Mouse (Mus musculus) heart, embryonic 12.5 days (tissue): ENCODE results near the gene Dclk1. TPM values are rescaled to one million over a fixed set of nuclear protein-coding genes. Genes with fewer than 3 reads are reported as not detected.

Source experiments
- ATAC-seq: fragments of 200-750 bp; cut with Nextera tagmentation; 2 replicates; pipeline ENCODE4 v1.8.0; 2017; ENCODE audit warnings: moderate TSS enrichment, moderate library complexity; ENCODE audit not compliant: insufficient number of reproducible peaks, low FRiP score
- H3K27ac ChIP-seq: fragments of 300-500 bp; sonication (generic); 2 replicates; pipeline ENCODE4 v1.5.1; 2016; ENCODE audit warnings: mild to moderate bottlenecking, moderate library complexity; ENCODE audit not compliant: poor library complexity, severe bottlenecking
- H3K27me3 ChIP-seq: fragments of 300-500 bp; sonication (generic); replicated peaks from 2 replicates; pipeline ENCODE4 v1.6.1; 2016; ENCODE audit warnings: mild to moderate bottlenecking, moderate library complexity
- H3K36me3 ChIP-seq: fragments of 300-500 bp; sonication (generic); 2 replicates; pipeline ENCODE4 v1.6.1; 2016; ENCODE audit warnings: mild to moderate bottlenecking, moderate library complexity
- H3K4me1 ChIP-seq: fragments of 300-500 bp; sonication (generic); replicated peaks from 2 replicates; pipeline ENCODE4 v1.6.1; 2016; ENCODE audit warnings: mild to moderate bottlenecking
- H3K4me2 ChIP-seq: fragments of 300-500 bp; sonication (generic); 2 replicates; pipeline ENCODE4 v1.6.1; 2016; ENCODE audit warnings: mild to moderate bottlenecking, moderate library complexity
- H3K4me3 ChIP-seq: fragments of 300-500 bp; sonication (generic); 2 replicates; pipeline ENCODE4 v1.5.1; 2016; ENCODE audit warnings: mild to moderate bottlenecking
- H3K9ac ChIP-seq: fragments of 300-500 bp; sonication (generic); 2 replicates; pipeline ENCODE4 v1.6.1; 2016; ENCODE audit warnings: mild to moderate bottlenecking, moderate library complexity
- H3K9me3 ChIP-seq: fragments of 300-500 bp; sonication (generic); replicated peaks from 2 replicates; pipeline ENCODE4 v1.6.1; 2016; ENCODE audit warnings: mild to moderate bottlenecking, moderate library complexity
- WGBS: fragments of 180-500 bp; shearing (Covaris S2); methylation state at CpG from one replicate; pipeline ENCODE4 v1.1.7; 2016; 5-methylcytosine and 5-hydroxymethylcytosine counted together
- polyA plus RNA-seq: library from polyadenylated mRNA; unstranded; fragments of >200 nt; fragmentation: Nextera tagmentation; extraction: Ambion mirVana; gene quantifications from 2 replicates; pipeline ENCODE4 v1.2.1, GENCODE M21; 2016

Gene Dclk1
- polyA plus RNA-seq, 1 experiment from 2014 or later, result 8.6 TPM

GRCm38 (mm10) chr3:55222502-55222901, 19.7 kb upstream of the Dclk1 start:
- H3K4me3 ChIP-seq, result no peak overlapping the region
- no peak overlapping the region for H3K27ac ChIP-seq
- ATAC-seq, result no peak
- no peak overlapping the region for H3K4me2 ChIP-seq
- H3K9me3 ChIP-seq, result peaks cover 9% of the 10 kb centered on the region
- H3K4me1 ChIP-seq, result peaks cover 5% of the 10 kb centered on the region
- H3K36me3 ChIP-seq, result no peaks in the 10 kb centered on the region
- peaks cover 5% of the 10 kb centered on the region; the same call in 1 of the 2 replicates for H3K27me3 ChIP-seq
- 84% methylated on average over 2 of the region's 2 CpGs for WGBS
- H3K9ac ChIP-seq, result no peak overlapping the region

DNA sequence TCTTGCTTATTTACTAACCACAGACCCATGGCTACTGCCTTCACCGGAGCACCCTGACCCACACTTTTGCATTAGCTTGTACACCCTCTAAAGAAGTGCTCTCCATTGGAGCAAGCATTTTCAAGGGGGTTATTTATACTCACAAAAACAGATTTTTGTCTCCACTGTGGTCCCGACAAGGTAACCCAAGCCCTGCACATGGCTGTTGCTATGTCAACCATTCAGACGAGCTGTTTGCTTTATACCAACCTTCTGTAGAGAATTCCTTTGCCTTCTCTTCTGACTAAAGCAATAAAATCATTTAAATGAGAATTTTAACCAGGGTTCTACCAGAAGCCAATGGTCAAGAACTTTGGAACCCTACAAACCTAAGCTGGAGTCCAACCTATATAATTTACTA, 18.3 kb upstream of the Dclk1 start:
- H3K4me1 ChIP-seq, result peaks cover 5% of the 10 kb centered on the region
- H3K4me2 ChIP-seq, result no peak overlapping the region
- no peak overlapping the region for H3K27ac ChIP-seq
- peaks cover 5% of the 10 kb centered on the region; the same call in 1 of the 2 replicates for H3K27me3 ChIP-seq
- H3K9ac ChIP-seq, result no peak overlapping the region
- ATAC-seq, result no peak
- H3K36me3 ChIP-seq, result no peaks in the 10 kb centered on the region
- WGBS, result 78% methylated on average over 3 of the region's 3 CpGs
- no peak overlapping the region for H3K4me3 ChIP-seq
- H3K9me3 ChIP-seq, result peaks cover 9% of the 10 kb centered on the region

- Histone ChIP-seq H3K4me3 (no peak overlapping the region), H3K9me3 (peaks cover 3% of the 10 kb centered on the region; the same call in 1 of the 2 replicates), H3K4me2 (no peak overlapping the region; the same call in 1 of the 2 replicates), H3K9ac (no peak overlapping the region), H3K27ac (no peak overlapping the region), H3K36me3 (no peaks in the 10 kb centered on the region), H3K4me1 (peaks cover 5% of the 10 kb centered on the region), H3K27me3 (peaks cover 5% of the 10 kb centered on the region; the same call in 1 of the 2 replicates)
- 39% methylated on average over 18 of the region's 18 CpGs for WGBS
- no peak for ATAC-seq
Measured at GRCm38 (mm10) chr3:55226501-55227213, 15.5 kb upstream of the Dclk1 start.

- no peak overlapping the region for H3K27ac ChIP-seq
- H3K27me3 ChIP-seq, result peaks cover 5% of the 10 kb centered on the region; the same call in 1 of the 2 replicates
- H3K4me1 ChIP-seq, result peaks cover 5% of the 10 kb centered on the region
- peaks cover 3% of the 10 kb centered on the region; the same call in 1 of the 2 replicates for H3K9me3 ChIP-seq
- no peak overlapping the region for H3K9ac ChIP-seq
- no peak overlapping the region for H3K4me3 ChIP-seq
- no peaks in the 10 kb centered on the region for H3K36me3 ChIP-seq
- ATAC-seq, result no peak
- 41% methylated on average over 4 of the region's 4 CpGs for WGBS
- H3K4me2 ChIP-seq, result no peak overlapping the region; the same call in 1 of the 2 replicates
Measured at GRCm38 (mm10) chr3:55227214-55227581, 15.0 kb upstream of the Dclk1 start.

DNA sequence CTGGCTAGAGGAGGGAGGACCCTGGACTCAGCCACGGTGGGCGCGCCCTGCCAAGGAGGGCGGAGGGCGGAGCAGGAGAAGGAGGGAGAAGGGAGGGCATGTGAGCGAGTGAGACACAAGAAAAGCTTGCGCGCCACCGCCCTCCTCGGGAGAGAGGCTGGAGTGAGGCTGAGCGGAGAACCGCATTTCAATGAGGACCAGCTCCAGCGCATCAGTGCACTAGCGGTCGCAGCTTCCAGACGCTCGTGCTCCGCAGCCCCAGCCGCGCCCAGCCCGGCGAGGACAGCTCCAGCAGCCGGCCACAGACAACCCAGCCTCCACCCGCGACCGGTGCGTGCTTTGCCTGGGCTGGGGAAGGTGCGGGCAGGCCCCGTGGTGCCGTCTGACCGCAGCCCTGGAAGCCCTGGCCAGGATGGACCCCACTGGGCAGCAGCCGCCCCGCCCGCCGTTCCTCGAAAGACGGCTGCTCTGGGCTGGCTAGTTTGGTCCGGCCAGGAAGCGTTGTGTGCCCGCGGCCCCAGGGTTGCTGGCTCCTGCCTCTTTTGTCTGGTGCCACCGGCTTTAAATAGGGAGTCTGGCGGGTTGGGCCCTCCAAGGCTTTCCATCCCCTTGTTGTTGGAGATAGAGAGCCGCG, 375 bp downstream of the Dclk1 start:
- H3K36me3 ChIP-seq, result no peaks in the 10 kb centered on the region
- H3K9me3 ChIP-seq, result no peaks in the 10 kb centered on the region
- H3K27me3 ChIP-seq, result peaks cover 27% of the 10 kb centered on the region
- ATAC-seq, result peak; percentile 75
- WGBS, result under 1% methylated on average over 39 of the region's 45 CpGs
- H3K9ac ChIP-seq, result peak overlapping the region; percentile 69
- H3K4me1 ChIP-seq, result peaks cover 7% of the 10 kb centered on the region; the same call in 1 of the 2 replicates
- H3K4me3 ChIP-seq, result peak overlapping the region; percentile 63
- H3K4me2 ChIP-seq, result peak overlapping the region; percentile 97
- no peak overlapping the region for H3K27ac ChIP-seq

DNA sequence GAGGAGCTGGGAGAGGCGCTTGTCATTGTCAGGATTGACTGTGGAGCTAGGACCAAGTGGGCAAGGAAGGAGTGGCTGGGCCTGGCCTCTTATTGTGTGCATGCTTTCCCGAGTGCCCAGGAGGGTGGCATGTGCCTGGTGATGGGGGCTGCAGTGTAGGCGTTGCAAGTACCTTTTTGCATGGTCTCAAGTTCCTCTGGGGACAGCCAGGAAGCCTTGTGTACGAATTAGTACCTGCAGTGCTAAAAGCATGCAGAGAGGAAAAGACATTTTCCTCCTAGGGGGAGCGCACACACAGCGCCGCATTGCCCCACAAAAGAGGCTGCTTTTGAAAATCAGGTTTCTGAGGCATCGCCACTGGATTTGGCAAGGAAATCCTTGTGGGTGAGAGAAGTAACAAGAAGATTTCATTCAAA, 900 bp downstream of the Dclk1 start:
- peak; percentile 6; the same call in 1 of the 2 replicates for ATAC-seq
- Histone ChIP-seq H3K27me3 (peaks cover 27% of the 10 kb centered on the region), H3K4me1 (peaks cover 7% of the 10 kb centered on the region; the same call in 1 of the 2 replicates), H3K36me3 (no peaks in the 10 kb centered on the region), H3K4me2 (peak overlapping the region; percentile 97), H3K4me3 (peak overlapping the region; percentile 63), H3K9me3 (no peaks in the 10 kb centered on the region), H3K9ac (peak overlapping the region; percentile 69), H3K27ac (no peak overlapping the region)
- WGBS, result 5% methylated on average over 8 of the region's 8 CpGs

DNA sequence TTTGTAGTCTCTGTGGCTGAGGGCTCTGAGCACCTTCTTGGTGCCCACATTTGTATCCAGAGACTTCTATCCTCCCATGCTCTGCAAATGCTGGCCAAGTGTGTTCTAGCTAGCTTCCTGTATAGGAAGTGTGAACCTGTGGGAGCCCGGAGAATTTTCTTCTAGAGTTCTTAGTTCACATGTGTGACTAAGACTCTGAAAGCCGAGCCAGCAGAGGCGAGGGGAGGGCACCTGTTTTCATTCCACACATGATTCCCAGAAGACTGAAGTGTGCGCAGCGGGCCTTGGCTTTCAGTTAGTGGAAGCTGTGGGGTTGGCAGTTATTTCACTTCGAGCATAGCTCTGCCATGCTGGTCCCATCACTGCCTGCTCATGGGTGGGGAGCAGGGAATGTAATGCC, 1.9 kb downstream of the Dclk1 start:
- no peak overlapping the region for H3K4me3 ChIP-seq
- H3K9ac ChIP-seq, result no peak overlapping the region
- 0 out of 2 replicates have a peak overlapping the region, but pooled peaks have one; percentile 97 for H3K4me2 ChIP-seq
- no peaks in the 10 kb centered on the region for H3K36me3 ChIP-seq
- peaks cover 7% of the 10 kb centered on the region; the same call in 1 of the 2 replicates for H3K4me1 ChIP-seq
- WGBS, result 76% methylated on average over 6 of the region's 6 CpGs
- H3K27me3 ChIP-seq, result peaks cover 27% of the 10 kb centered on the region
- no peak for ATAC-seq
- H3K9me3 ChIP-seq, result no peaks in the 10 kb centered on the region
- H3K27ac ChIP-seq, result no peak overlapping the region

DNA sequence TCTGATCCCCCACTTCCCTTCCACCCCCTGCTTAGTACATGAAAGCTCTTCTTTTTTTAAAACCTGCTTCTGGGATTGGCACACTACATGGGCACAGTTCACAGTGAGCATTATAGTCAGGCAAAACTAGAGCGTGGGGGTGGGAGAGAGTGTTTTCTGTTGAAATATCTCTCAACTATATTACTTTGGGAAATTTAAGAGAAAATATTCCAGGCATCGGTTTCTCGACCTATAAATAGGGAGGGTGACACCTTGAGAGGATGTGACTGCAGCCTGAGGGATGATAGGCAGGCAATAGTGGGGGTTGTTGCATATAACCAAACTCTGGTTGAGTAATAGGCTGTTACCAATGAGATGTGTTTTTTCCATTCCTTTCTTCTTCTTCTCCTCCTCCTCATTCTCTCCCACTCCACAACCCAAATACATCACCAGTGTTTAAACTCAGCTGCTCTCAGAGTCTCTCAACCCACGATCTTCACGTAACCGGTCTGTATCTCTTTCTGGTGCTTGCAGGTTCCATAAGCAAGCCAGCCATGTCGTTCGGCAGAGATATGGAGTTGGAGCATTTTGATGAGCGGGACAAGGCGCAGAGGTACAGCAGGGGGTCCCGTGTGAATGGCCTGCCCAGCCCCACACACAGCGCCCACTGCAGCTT, 4.6 kb downstream of the Dclk1 start:
- Histone ChIP-seq H3K9me3 (no peaks in the 10 kb centered on the region), H3K27ac (no peak overlapping the region), H3K4me1 (peaks cover 7% of the 10 kb centered on the region; the same call in 1 of the 2 replicates), H3K36me3 (no peaks in the 10 kb centered on the region), H3K27me3 (peaks cover 25% of the 10 kb centered on the region), H3K4me2 (no peak overlapping the region), H3K9ac (no peak overlapping the region), H3K4me3 (no peak overlapping the region)
- no peak for ATAC-seq
- WGBS, result 76% methylated on average over 12 of the region's 12 CpGs

DNA sequence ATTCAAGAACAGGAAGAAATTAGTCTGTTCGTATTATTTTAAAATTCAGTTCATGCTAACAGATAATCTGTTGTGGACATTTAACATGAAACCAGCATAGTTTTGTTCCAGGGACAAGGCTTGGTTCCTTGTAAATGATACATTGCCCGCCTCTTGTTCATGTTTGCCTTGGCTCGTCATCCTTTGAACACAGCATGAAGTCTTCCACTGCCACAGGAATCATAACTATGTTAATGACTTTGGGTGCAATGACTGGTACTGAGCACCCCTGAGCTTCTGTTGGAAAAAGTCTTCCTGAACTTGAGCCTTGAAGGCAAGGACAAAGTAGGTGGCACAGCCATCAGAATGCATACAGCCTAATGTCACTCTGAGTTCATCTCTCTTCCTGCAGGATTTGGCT, 5.9 kb downstream of the Dclk1 start:
- Histone ChIP-seq H3K4me2 (no peak overlapping the region), H3K9ac (no peak overlapping the region), H3K27me3 (peaks cover 19% of the 10 kb centered on the region), H3K36me3 (no peaks in the 10 kb centered on the region), H3K4me3 (no peak overlapping the region), H3K4me1 (peaks cover 2% of the 10 kb centered on the region; the same call in 1 of the 2 replicates), H3K9me3 (no peaks in the 10 kb centered on the region), H3K27ac (no peak overlapping the region)
- no peak for ATAC-seq
- 85% methylated on average over 3 of the region's 3 CpGs for WGBS

DNA sequence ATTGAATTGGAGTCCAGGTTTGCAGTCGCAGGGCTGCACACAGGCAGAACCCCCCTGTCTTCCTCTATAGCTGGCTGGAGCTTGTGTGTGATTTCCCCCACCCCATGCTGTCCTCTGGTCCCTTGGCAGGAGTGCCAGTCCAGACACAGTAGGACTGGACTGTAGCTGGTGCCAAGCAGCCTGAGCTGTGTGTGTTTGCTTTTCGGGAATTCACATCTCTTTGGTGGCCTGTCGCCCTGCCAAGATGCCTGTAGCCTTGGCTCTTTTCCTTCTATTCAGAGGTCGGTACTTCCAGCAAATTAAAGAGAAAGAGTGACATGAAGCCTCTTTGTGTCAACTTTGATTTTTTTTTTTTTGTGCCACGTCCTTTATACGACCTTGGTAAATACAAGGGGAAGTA, 6.3 kb downstream of the Dclk1 start:
- Histone ChIP-seq H3K27me3 (peaks cover 17% of the 10 kb centered on the region), H3K9me3 (no peaks in the 10 kb centered on the region), H3K27ac (no peak overlapping the region), H3K4me3 (no peak overlapping the region), H3K9ac (no peak overlapping the region), H3K4me2 (no peak overlapping the region), H3K4me1 (no peaks in the 10 kb centered on the region), H3K36me3 (no peaks in the 10 kb centered on the region)
- 72% methylated on average over 6 of the region's 6 CpGs for WGBS
- ATAC-seq, result no peak

DNA sequence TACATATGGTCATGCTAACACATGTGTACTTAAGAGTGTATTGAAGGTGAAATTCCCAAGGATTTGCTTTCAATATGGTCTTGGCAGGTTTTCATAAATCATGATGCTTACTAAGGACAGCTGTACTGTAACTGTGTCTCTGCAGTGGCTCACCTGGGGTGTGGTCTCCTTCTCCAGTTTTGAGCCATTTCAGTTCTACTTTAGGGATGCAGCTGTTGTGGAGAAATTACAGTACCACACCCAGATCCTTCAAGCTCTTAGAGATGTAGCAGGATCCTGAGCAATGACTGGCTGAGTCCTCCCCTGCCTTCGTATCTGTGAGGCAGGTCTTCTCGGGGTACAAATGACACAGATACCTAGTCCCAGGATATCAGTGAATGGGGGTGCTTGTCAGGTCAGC, 8.5 kb downstream of the Dclk1 start:
- no peak overlapping the region for H3K27ac ChIP-seq
- no peaks in the 10 kb centered on the region for H3K9me3 ChIP-seq
- 79% methylated on average over 2 of the region's 2 CpGs for WGBS
- no peaks in the 10 kb centered on the region for H3K4me1 ChIP-seq
- no peak overlapping the region for H3K9ac ChIP-seq
- no peak for ATAC-seq
- no peak overlapping the region for H3K4me3 ChIP-seq
- no peaks in the 10 kb centered on the region for H3K36me3 ChIP-seq
- no peak overlapping the region for H3K4me2 ChIP-seq
- H3K27me3 ChIP-seq, result 0 out of 2 replicates have a peak, but pooled peaks cover 2% of the 10 kb centered on the region
